Mouse (Mus musculus): ENCODE measurements around the gene Ttc23. TPM values are rescaled to one million over a fixed set of nuclear protein-coding genes. Genes with fewer than 3 reads are reported as not detected.

Gene Ttc23
- total and polyA plus RNA-seq, 3 experiments, result 0.89 to 2.5 (median 0.93) TPM

DNA sequence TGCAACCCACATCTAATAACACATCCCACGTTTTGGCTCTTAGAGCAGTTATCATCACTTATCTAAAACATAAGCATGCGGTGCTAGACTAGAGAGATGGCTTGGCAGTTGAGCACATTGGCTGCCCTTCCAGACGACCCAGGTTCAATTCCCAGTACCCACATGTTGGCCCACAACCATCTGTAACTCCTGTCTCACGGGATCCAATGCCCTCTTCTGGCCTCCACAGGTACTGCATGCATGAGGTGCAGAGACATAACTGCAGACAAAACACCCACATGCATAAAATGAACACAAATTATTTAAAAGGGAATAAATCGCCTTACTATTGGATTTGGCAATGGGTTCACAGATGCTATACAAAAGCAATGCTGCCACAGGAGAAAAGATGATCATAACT, 14.8 kb upstream of the Ttc23 start:
- Histone ChIP-seq H3K36me3 (replicated peaks in 1 of 2; ENCODE audit: control insufficient read depth in 1 of 2, insufficient read depth in 1 of 2, low read length in 1 of 2) (peaks cover 0 to 4% of the 10 kb centered on the region in 2 experiments), H3K9ac (ENCODE audit: insufficient read depth, low read depth) (no peak overlapping the region), H3K79me2 (replicated peaks; ENCODE audit: control insufficient read depth, extremely low read depth, insufficient read depth, poor library complexity, severe bottlenecking) (no peaks in the 10 kb centered on the region), H3K4me2 (ENCODE audit: insufficient read depth, low read depth, poor library complexity, severe bottlenecking) (no peak overlapping the region), H3K4me1 (ENCODE audit: control insufficient read depth in 1 of 2, insufficient read depth in 2 of 2) (peaks cover 0 to 10% of the 10 kb centered on the region in 2 experiments; a peak in 2 of 4 replicates), H3K4me3 (replicated peaks in 1 of 3; ENCODE audit: low read depth in 2 of 3, low read length in 2 of 3, poor library complexity in 1 of 3) (no peak overlapping the region), H3K27ac (ENCODE audit: insufficient read depth, low read depth) (no peak overlapping the region), H3K27me3 (replicated peaks) (no peaks in the 10 kb centered on the region), H3K9me3 (replicated peaks; ENCODE audit: low read length) (peaks cover 2% of the 10 kb centered on the region)
- in situ Hi-C loops (cut with MboI; ENCODE audit: low pct_ligation_motif_present, low pct_unique_long_range_greater_than_20kb, low sequenced_read_pairs) (loop anchor here (5.0 to 25.0 kb wide), 4 partner anchors 425 to 1195 kb away; partner anchors contain the start of gene Aldh1a3), dilution Hi-C loops (cut with MboI; ENCODE audit: extremely low pct_ligation_motif_present, extremely low pct_unique_long_range_greater_than_20kb, low sequenced_read_pairs) (no loop called here)
- no peak for DNase-seq (ENCODE audit: extremely low read depth)
- no peak for TF ChIP-seq MAFK (IDR thresholded peaks at IDR 0.05; ENCODE audit: insufficient replicate concordance, low read length)
- TF ChIP-seq CTCF (conservative IDR thresholded peaks at IDR 0.05 in 1 of 2, IDR thresholded peaks at IDR 0.05 in 1 of 2; ENCODE audit: low read depth in 2 of 2, low read length in 2 of 2), result peak; percentile 25 to 28; a peak in 2 of 4 replicates

DNA sequence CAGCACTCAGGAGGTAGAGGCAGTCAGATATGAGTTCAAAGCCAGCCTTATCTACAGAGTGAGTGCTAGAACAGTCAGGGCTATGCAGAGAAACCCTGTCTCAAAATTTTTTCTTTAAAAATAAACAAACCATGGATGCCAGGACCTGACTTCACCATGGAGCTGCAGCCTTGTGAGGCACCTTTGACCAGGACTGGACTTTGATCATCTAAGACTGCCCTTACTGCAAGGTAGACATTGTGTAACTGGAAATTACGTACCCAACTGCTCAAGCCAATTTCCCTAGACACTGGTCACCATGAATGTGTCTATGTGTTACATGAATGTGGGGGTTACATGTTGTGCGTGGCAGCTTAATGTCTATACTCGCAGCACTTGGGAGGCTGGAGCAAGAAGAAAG, 13.0 kb upstream of the Ttc23 start:
- Histone ChIP-seq H3K4me3 (replicated peaks in 1 of 3; ENCODE audit: low read depth in 2 of 3, low read length in 2 of 3, poor library complexity in 1 of 3) (no peak overlapping the region), H3K27ac (ENCODE audit: insufficient read depth, low read depth) (no peak overlapping the region), H3K36me3 (replicated peaks in 1 of 2; ENCODE audit: control insufficient read depth in 1 of 2, insufficient read depth in 1 of 2, low read length in 1 of 2) (peaks cover 0 to 4% of the 10 kb centered on the region in 2 experiments), H3K79me2 (replicated peaks; ENCODE audit: control insufficient read depth, extremely low read depth, insufficient read depth, poor library complexity, severe bottlenecking) (no peaks in the 10 kb centered on the region), H3K9me3 (replicated peaks; ENCODE audit: low read length) (peaks cover 2% of the 10 kb centered on the region), H3K9ac (ENCODE audit: insufficient read depth, low read depth) (no peak overlapping the region), H3K27me3 (replicated peaks) (no peaks in the 10 kb centered on the region), H3K4me1 (ENCODE audit: control insufficient read depth in 1 of 2, insufficient read depth in 2 of 2) (peaks cover 0 to 10% of the 10 kb centered on the region in 2 experiments; a peak in 2 of 4 replicates), H3K4me2 (ENCODE audit: insufficient read depth, low read depth, poor library complexity, severe bottlenecking) (no peak overlapping the region)
- dilution Hi-C loops (cut with MboI; ENCODE audit: extremely low pct_ligation_motif_present, extremely low pct_unique_long_range_greater_than_20kb, low sequenced_read_pairs), result no loop called here
- no peak for DNase-seq (ENCODE audit: extremely low read depth)
- TF ChIP-seq SMC3 (IDR thresholded peaks at IDR 0.05; ENCODE audit: low read depth, low read length), result no peak
- TF ChIP-seq RAD21 (IDR thresholded peaks at IDR 0.05; ENCODE audit: low read depth, low read length), result no peak
- TF ChIP-seq NELFE (IDR thresholded peaks at IDR 0.05; ENCODE audit: low read depth, low read length), result no peak
- TF ChIP-seq ZMIZ1 (IDR thresholded peaks at IDR 0.05; ENCODE audit: low read depth, low read length), result no peak
- TF ChIP-seq USF2 (conservative IDR thresholded peaks at IDR 0.05; ENCODE audit: low read depth, low read length), result no peak
- no peak for TF ChIP-seq CHD1 (IDR thresholded peaks at IDR 0.05; ENCODE audit: low read depth, low read length)
- no peak for TF ChIP-seq PAX5 (IDR thresholded peaks at IDR 0.05; ENCODE audit: low read length)
- no peak for TF ChIP-seq ELF1 (IDR thresholded peaks at IDR 0.05; ENCODE audit: low read depth, low read length)
- TF ChIP-seq ETS1 (conservative IDR thresholded peaks at IDR 0.05; ENCODE audit: low read depth, low read length), result no peak
- in situ Hi-C loops (cut with MboI; ENCODE audit: low pct_ligation_motif_present, low pct_unique_long_range_greater_than_20kb, low sequenced_read_pairs), result loop anchor here (5.0 to 25.0 kb wide), 4 partner anchors 427 to 1197 kb away; partner anchors contain the start of gene Aldh1a3

DNA sequence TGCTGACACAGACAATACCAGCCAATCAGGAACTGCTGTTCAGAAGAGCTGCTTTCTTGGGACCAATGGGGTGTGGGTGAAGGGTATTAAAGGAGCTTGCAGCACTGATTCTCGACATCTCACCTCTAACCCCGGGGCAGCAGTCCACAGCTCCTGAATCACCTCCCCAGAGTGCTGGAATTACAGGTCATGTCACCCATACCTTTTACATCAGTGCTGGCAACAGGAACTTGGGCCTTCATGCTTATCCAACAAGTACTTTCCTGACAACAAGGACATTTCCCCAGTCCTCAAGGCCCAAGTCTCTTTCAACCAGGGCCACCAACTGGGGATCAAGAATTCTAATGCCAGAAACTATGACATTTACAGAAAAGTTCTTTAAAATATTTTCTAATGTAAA, 11.0 kb upstream of the Ttc23 start:
- no peak for TF ChIP-seq ZKSCAN1 (IDR thresholded peaks at IDR 0.05; ENCODE audit: borderline replicate concordance, low read depth, low read length)
- no peak for TF ChIP-seq GABPA (IDR thresholded peaks at IDR 0.05; ENCODE audit: insufficient replicate concordance, low read depth, low read length)
- no peak for TF ChIP-seq ETS1 (conservative IDR thresholded peaks at IDR 0.05; ENCODE audit: low read depth, low read length)
- no peak for TF ChIP-seq MYC (IDR thresholded peaks at IDR 0.05; ENCODE audit: low read depth, low read length)
- no peak for TF ChIP-seq KAT2A (IDR thresholded peaks at IDR 0.05; ENCODE audit: insufficient replicate concordance, low read length)
- TF ChIP-seq JUN (IDR thresholded peaks at IDR 0.05; ENCODE audit: insufficient read depth, low read depth, low read length), result no peak
- no peak for TF ChIP-seq MEF2A (IDR thresholded peaks at IDR 0.05; ENCODE audit: borderline replicate concordance, low read depth, low read length)
- TF ChIP-seq CHD2 (IDR thresholded peaks at IDR 0.05; ENCODE audit: low read length), result no peak
- TF ChIP-seq HCFC1 (IDR thresholded peaks at IDR 0.05; ENCODE audit: low read depth, low read length), result no peak
- no peak for TF ChIP-seq JUND (conservative IDR thresholded peaks at IDR 0.05; ENCODE audit: low read depth, low read length)
- TF ChIP-seq RCOR1 (conservative IDR thresholded peaks at IDR 0.05; ENCODE audit: low read depth, low read length), result no peak
- no peak for TF ChIP-seq MXI1 (IDR thresholded peaks at IDR 0.05; ENCODE audit: low read depth, low read length)
- TF ChIP-seq IRF4 (IDR thresholded peaks at IDR 0.05; ENCODE audit: low read depth, low read length), result no peak
- TF ChIP-seq POLR2A (IDR thresholded peaks at IDR 0.05; ENCODE audit: low read depth, low read length), result no peak
- dilution Hi-C loops (cut with MboI; ENCODE audit: extremely low pct_ligation_motif_present, extremely low pct_unique_long_range_greater_than_20kb, low sequenced_read_pairs) (no loop called here), in situ Hi-C loops (cut with MboI; ENCODE audit: low pct_ligation_motif_present, low pct_unique_long_range_greater_than_20kb, low sequenced_read_pairs) (loop anchor here (10.0 to 25.0 kb wide), 3 partner anchors 574 to 1199 kb away; partner anchors contain the start of gene Aldh1a3)
- H3K79me2 ChIP-seq (replicated peaks; ENCODE audit: control insufficient read depth, extremely low read depth, insufficient read depth, poor library complexity, severe bottlenecking), result no peaks in the 10 kb centered on the region
- no peak overlapping the region for H3K4me2 ChIP-seq (ENCODE audit: insufficient read depth, low read depth, poor library complexity, severe bottlenecking)
- DNase-seq (ENCODE audit: extremely low read depth), result no peak
- H3K4me3 ChIP-seq (replicated peaks in 1 of 3; ENCODE audit: low read depth in 2 of 3, low read length in 2 of 3, poor library complexity in 1 of 3), result no peak overlapping the region
- no peak overlapping the region for H3K9ac ChIP-seq (ENCODE audit: insufficient read depth, low read depth)
- H3K27ac ChIP-seq (ENCODE audit: insufficient read depth, low read depth), result no peak overlapping the region
- no peaks in the 10 kb centered on the region for H3K4me1 ChIP-seq (ENCODE audit: control insufficient read depth in 1 of 2, insufficient read depth in 2 of 2)
- H3K9me3 ChIP-seq (replicated peaks; ENCODE audit: low read length), result peaks cover 2% of the 10 kb centered on the region
- H3K27me3 ChIP-seq (replicated peaks), result no peaks in the 10 kb centered on the region
- peaks cover 0 to 3% of the 10 kb centered on the region in 2 experiments for H3K36me3 ChIP-seq (replicated peaks in 1 of 2; ENCODE audit: control insufficient read depth in 1 of 2, insufficient read depth in 1 of 2, low read length in 1 of 2)

Measured in CH12.LX (cell line).